Mouse (Mus musculus) embryonic facial prominence, embryonic 15.5 days (tissue): ENCODE measurements around the gene Aldh1a1. TPM values are rescaled to one million over a fixed set of nuclear protein-coding genes. Genes with fewer than 3 reads are reported as not detected.

ENCODE experiments used
- ATAC-seq: fragments of 200-750 bp; cut with Nextera tagmentation; 2 replicates; pipeline ENCODE4 v1.8.0; 2017; ENCODE audit warnings: low read depth, moderate TSS enrichment; ENCODE audit not compliant: insufficient number of reproducible peaks, low FRiP score, low TSS enrichment
- H3K27ac ChIP-seq: fragments of 300-500 bp; sonication (generic); replicated peaks from 2 replicates; pipeline ENCODE4 v1.5.1; 2015; ENCODE audit warnings: mild to moderate bottlenecking, inconsistent platforms
- H3K27me3 ChIP-seq: fragments of 300-500 bp; sonication (generic); 2 replicates; pipeline ENCODE4 v1.6.1; 2015; ENCODE audit warnings: inconsistent platforms
- H3K36me3 ChIP-seq: fragments of 300-500 bp; sonication (generic); 2 replicates; pipeline ENCODE4 v1.6.1; 2015; ENCODE audit warnings: mild to moderate bottlenecking, inconsistent platforms
- H3K4me1 ChIP-seq: fragments of 300-500 bp; sonication (generic); 2 replicates; pipeline ENCODE4 v1.6.1; 2015; ENCODE audit warnings: inconsistent platforms
- H3K4me2 ChIP-seq: fragments of 300-500 bp; sonication (generic); replicated peaks from 2 replicates; pipeline ENCODE4 v1.6.1; 2015; ENCODE audit warnings: mild to moderate bottlenecking, inconsistent platforms
- H3K4me3 ChIP-seq: fragments of 300-500 bp; sonication (generic); replicated peaks from 2 replicates; pipeline ENCODE4 v1.5.1; 2015; ENCODE audit warnings: mild to moderate bottlenecking, inconsistent platforms
- H3K9ac ChIP-seq: fragments of 300-500 bp; sonication (generic); 2 replicates; pipeline ENCODE4 v1.6.1; 2015; ENCODE audit warnings: inconsistent platforms
- H3K9me3 ChIP-seq: fragments of 300-500 bp; sonication (generic); replicated peaks from 2 replicates; pipeline ENCODE4 v1.6.1; 2016; ENCODE audit warnings: inconsistent platforms
- WGBS: fragments of 180-500 bp; shearing (Covaris S2); methylation state at CpG from one replicate; pipeline ENCODE4 v1.1.7; 2015; 5-methylcytosine and 5-hydroxymethylcytosine counted together
- polyA plus RNA-seq: library from polyadenylated mRNA; unstranded; fragments of >200 nt; fragmentation: Nextera tagmentation; extraction: Ambion mirVana; gene quantifications from 2 replicates; pipeline ENCODE4 v1.2.1, GENCODE M21; 2015

Aldh1a1 gene
- 6.3 and 14.9 TPM in 2 replicates for polyA plus RNA-seq

GRCm38 (mm10) chr19:20492491-20492890 is at the start of gene Aldh1a1:
TSS of gene Aldh1a1 (plus strand) at chr19:20492715.
- H3K9ac ChIP-seq = no peak within 1 kb of the TSS
- H3K4me3 ChIP-seq = no peak within 1 kb of the TSS
- ATAC-seq = no peak
- H3K4me1 ChIP-seq = no peaks in the 10 kb centered on the region
- no peaks in the 10 kb centered on the region for H3K9me3 ChIP-seq
- no peak within 1 kb of the TSS for H3K27ac ChIP-seq
- H3K27me3 ChIP-seq = no peaks in the 10 kb centered on the region
- WGBS = 70% methylated on average over 2 of the region's 2 CpGs
- no peaks in the 10 kb centered on the region for H3K36me3 ChIP-seq
- no peak within 1 kb of the TSS for H3K4me2 ChIP-seq

- no peaks in the 10 kb centered on the region for H3K36me3 ChIP-seq
- H3K4me2 ChIP-seq = no peak overlapping the region
- ATAC-seq = no peak
- no peak overlapping the region for H3K4me3 ChIP-seq
- 83% methylated on average over 2 of the region's 2 CpGs for WGBS
- H3K9ac ChIP-seq = no peak overlapping the region
- no peaks in the 10 kb centered on the region for H3K27me3 ChIP-seq
- no peak overlapping the region for H3K27ac ChIP-seq
- H3K9me3 ChIP-seq = no peaks in the 10 kb centered on the region
- H3K4me1 ChIP-seq = no peaks in the 10 kb centered on the region
Observed at GRCm38 (mm10) chr19:20447807-20448206, 44.7 kb upstream of the Aldh1a1 start.

GRCm38 (mm10) chr19:20449546-20449945 is 43.0 kb upstream of the Aldh1a1 start:
- no peak for ATAC-seq
- Histone ChIP-seq H3K27me3 (no peaks in the 10 kb centered on the region), H3K9ac (no peak overlapping the region), H3K36me3 (no peaks in the 10 kb centered on the region), H3K4me1 (no peaks in the 10 kb centered on the region), H3K27ac (no peak overlapping the region), H3K4me3 (no peak overlapping the region), H3K4me2 (no peak overlapping the region), H3K9me3 (no peaks in the 10 kb centered on the region)

GRCm38 (mm10) chr19:20451045-20451444 is 41.5 kb upstream of the Aldh1a1 start:
- Histone ChIP-seq H3K9ac (no peak overlapping the region), H3K4me3 (no peak overlapping the region), H3K27ac (no peak overlapping the region), H3K4me1 (no peaks in the 10 kb centered on the region), H3K27me3 (no peaks in the 10 kb centered on the region), H3K4me2 (no peak overlapping the region), H3K36me3 (no peaks in the 10 kb centered on the region), H3K9me3 (no peaks in the 10 kb centered on the region)
- 84% methylated on average over 7 of the region's 7 CpGs for WGBS
- ATAC-seq = no peak

- no peak overlapping the region for H3K9ac ChIP-seq
- H3K4me3 ChIP-seq = no peak overlapping the region
- no peak overlapping the region for H3K4me2 ChIP-seq
- 38% methylated on average over 1 of the region's 1 CpGs for WGBS
- no peak for ATAC-seq
- H3K27ac ChIP-seq = no peak overlapping the region
- no peaks in the 10 kb centered on the region for H3K36me3 ChIP-seq
- no peaks in the 10 kb centered on the region for H3K9me3 ChIP-seq
- no peaks in the 10 kb centered on the region for H3K4me1 ChIP-seq
- no peaks in the 10 kb centered on the region for H3K27me3 ChIP-seq
Observed at GRCm38 (mm10) chr19:20484497-20484896, 8.0 kb upstream of the Aldh1a1 start.

GRCm38 (mm10) chr19:20491950-20492349 is 565 bp upstream of the Aldh1a1 start:
- Histone ChIP-seq H3K9ac (no peak overlapping the region), H3K9me3 (no peaks in the 10 kb centered on the region), H3K4me2 (no peak overlapping the region), H3K4me1 (no peaks in the 10 kb centered on the region), H3K27ac (no peak overlapping the region), H3K4me3 (no peak overlapping the region), H3K36me3 (no peaks in the 10 kb centered on the region), H3K27me3 (no peaks in the 10 kb centered on the region)
- 70% methylated on average over 4 of the region's 4 CpGs for WGBS
- no peak for ATAC-seq

GRCm38 (mm10) chr19:20496476-20496875 is 4.0 kb downstream of the Aldh1a1 start:
- ATAC-seq = no peak
- H3K4me1 ChIP-seq = no peaks in the 10 kb centered on the region
- no peaks in the 10 kb centered on the region for H3K9me3 ChIP-seq
- no peak overlapping the region for H3K27ac ChIP-seq
- no peak overlapping the region for H3K4me3 ChIP-seq
- H3K4me2 ChIP-seq = no peak overlapping the region
- no peak overlapping the region for H3K9ac ChIP-seq
- no peaks in the 10 kb centered on the region for H3K36me3 ChIP-seq
- no peaks in the 10 kb centered on the region for H3K27me3 ChIP-seq

GRCm38 (mm10) chr19:20505359-20505758 is 12.8 kb downstream of the Aldh1a1 start:
- H3K27ac ChIP-seq = no peak overlapping the region
- ATAC-seq = no peak
- no peaks in the 10 kb centered on the region for H3K4me1 ChIP-seq
- H3K36me3 ChIP-seq = no peaks in the 10 kb centered on the region
- no peak overlapping the region for H3K9ac ChIP-seq
- H3K4me3 ChIP-seq = no peak overlapping the region
- no peaks in the 10 kb centered on the region for H3K9me3 ChIP-seq
- no peaks in the 10 kb centered on the region for H3K27me3 ChIP-seq
- no peak overlapping the region for H3K4me2 ChIP-seq

GRCm38 (mm10) chr19:20506936-20507615 is 14.6 kb downstream of the Aldh1a1 start:
- Histone ChIP-seq H3K4me3 (no peak overlapping the region), H3K27me3 (no peaks in the 10 kb centered on the region), H3K36me3 (no peaks in the 10 kb centered on the region), H3K27ac (no peak overlapping the region), H3K9ac (no peak overlapping the region), H3K4me1 (no peaks in the 10 kb centered on the region), H3K4me2 (no peak overlapping the region), H3K9me3 (no peaks in the 10 kb centered on the region)
- ATAC-seq = no peak
- 56% methylated on average over 9 of the region's 9 CpGs for WGBS

- 0 out of 2 replicates have a peak, but pooled peaks cover 3% of the 10 kb centered on the region for H3K4me1 ChIP-seq
- 52% methylated on average over 4 of the region's 4 CpGs for WGBS
- H3K27ac ChIP-seq = no peak overlapping the region
- H3K36me3 ChIP-seq = no peaks in the 10 kb centered on the region
- H3K4me3 ChIP-seq = no peak overlapping the region
- no peaks in the 10 kb centered on the region for H3K9me3 ChIP-seq
- no peak overlapping the region for H3K4me2 ChIP-seq
- H3K27me3 ChIP-seq = no peaks in the 10 kb centered on the region
- no peak for ATAC-seq
- no peak overlapping the region for H3K9ac ChIP-seq
Observed at GRCm38 (mm10) chr19:20508609-20509008, 16.1 kb downstream of the Aldh1a1 start.

- Histone ChIP-seq H3K9me3 (no peaks in the 10 kb centered on the region), H3K4me2 (no peak overlapping the region), H3K27ac (no peak overlapping the region), H3K9ac (no peak overlapping the region), H3K4me3 (no peak overlapping the region), H3K36me3 (no peaks in the 10 kb centered on the region), H3K27me3 (no peaks in the 10 kb centered on the region), H3K4me1 (0 out of 2 replicates have a peak, but pooled peaks cover 3% of the 10 kb centered on the region)
- no peak for ATAC-seq
- 78% methylated on average over 2 of the region's 2 CpGs for WGBS
Observed at GRCm38 (mm10) chr19:20511971-20512370, 19.5 kb downstream of the Aldh1a1 start.

GRCm38 (mm10) chr19:20513181-20513580 is 20.7 kb downstream of the Aldh1a1 start:
- H3K4me2 ChIP-seq = no peak overlapping the region
- no peak for ATAC-seq
- no peaks in the 10 kb centered on the region for H3K36me3 ChIP-seq
- H3K27me3 ChIP-seq = no peaks in the 10 kb centered on the region
- no peaks in the 10 kb centered on the region for H3K9me3 ChIP-seq
- 0 out of 2 replicates have a peak, but pooled peaks cover 3% of the 10 kb centered on the region for H3K4me1 ChIP-seq
- H3K9ac ChIP-seq = no peak overlapping the region
- WGBS = 47% methylated on average over 2 of the region's 2 CpGs
- no peak overlapping the region for H3K4me3 ChIP-seq
- no peak overlapping the region for H3K27ac ChIP-seq
